ENCODE assay signal across 27 mouse cellular contexts in the genomic region with DNA sequence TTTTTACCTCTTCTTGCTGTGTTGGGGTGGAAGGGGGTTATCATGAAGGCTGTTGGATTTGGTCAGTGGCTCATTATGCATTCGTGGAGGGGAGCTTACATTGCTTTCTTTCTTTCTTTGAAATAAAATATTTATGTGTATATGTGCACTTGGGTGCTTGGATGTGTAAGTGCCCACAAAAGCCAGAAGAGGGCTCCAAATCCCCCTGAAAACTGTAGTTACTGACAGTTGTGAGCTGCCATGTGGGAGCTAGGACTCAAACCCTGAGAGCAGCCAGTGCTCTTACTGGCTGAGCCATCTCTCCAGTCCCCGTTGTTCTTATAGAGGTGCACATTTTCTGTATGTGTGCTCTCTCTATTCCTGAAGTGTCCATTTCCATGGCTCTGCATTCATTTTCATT.
DNase-seq lines count a peak whose midpoint lies in the region; ATAC-seq and TF ChIP-seq lines count a peak whose summit lies in the region.
"Had no signal": no experiment of that assay in that cellular context is flagged by ENCODE, and none has a peak within 500 bp of the region (broad histone marks: within the 10 kb centered on the region; RNA-seq: fewer than 3 reads in every experiment).

No protein-coding gene starts in this region.

- H3K9ac ChIP-seq in lung, embryonic 14.5 days, result no peak overlapping the region
- H3K9ac ChIP-seq: embryonic facial prominence, embryonic 12.5 days; forebrain, embryonic 12.5 days; limb, embryonic 15.5 days; liver, embryonic 14.5 days; lung, embryonic 15.5 days; neural tube, embryonic 15.5 days had no signal

- ATAC-seq in lung, embryonic 14.5 days (ENCODE audit: insufficient read depth), result no peak
- ATAC-seq: CD4-positive, CD25-positive, alpha-beta regulatory T cell, adult 4 months had no signal

- H3K4me3 ChIP-seq in heart, embryonic 10.5 days, result no peak overlapping the region
- H3K4me3 ChIP-seq in lung, embryonic 14.5 days (ENCODE audit: low read depth, low read length), result no peak overlapping the region
- no peak overlapping the region for H3K4me3 ChIP-seq in forebrain, embryonic 10.5 days
- H3K4me3 ChIP-seq: embryonic facial prominence, embryonic 12.5 days; forebrain, embryonic 12.5 days; hindbrain, embryonic 10.5 days; limb, embryonic 15.5 days; lung, embryonic 15.5 days; neural tube, embryonic 15.5 days had no signal

- no peaks in the 10 kb centered on the region for H3K36me3 ChIP-seq in heart, embryonic 10.5 days
- H3K36me3 ChIP-seq in lung, embryonic 14.5 days (ENCODE audit: insufficient read depth), result no peaks in the 10 kb centered on the region
- no peaks in the 10 kb centered on the region for H3K36me3 ChIP-seq in forebrain, embryonic 10.5 days (replicated peaks)
- H3K36me3 ChIP-seq: embryonic facial prominence, embryonic 12.5 days; forebrain, embryonic 12.5 days; G1E; hindbrain, embryonic 10.5 days; limb, embryonic 15.5 days; lung, embryonic 15.5 days; neural tube, embryonic 15.5 days had no signal

- 53% methylated on average over 2 of the region's 2 CpGs for WGBS in heart, embryonic 10.5 days
- 60% methylated on average over 2 of the region's 2 CpGs for WGBS in lung, embryonic 14.5 days
- 54% methylated on average over 2 of the region's 2 CpGs for WGBS in forebrain, embryonic 10.5 days

- TF ChIP-seq CTCF in lung, embryonic 14.5 days (IDR thresholded peaks at IDR 0.05; ENCODE audit: low read depth), result no peak

- no peaks in the 10 kb centered on the region for H3K4me1 ChIP-seq in heart, embryonic 10.5 days
- no peaks in the 10 kb centered on the region for H3K4me1 ChIP-seq in lung, embryonic 14.5 days (ENCODE audit: insufficient read depth)
- H3K4me1 ChIP-seq in forebrain, embryonic 10.5 days, result no peaks in the 10 kb centered on the region
- H3K4me1 ChIP-seq: embryonic facial prominence, embryonic 12.5 days; forebrain, embryonic 12.5 days; hindbrain, embryonic 10.5 days; limb, embryonic 15.5 days; lung, embryonic 15.5 days; neural tube, embryonic 15.5 days had no signal

- H3K27ac ChIP-seq in heart, embryonic 10.5 days, result no peak overlapping the region
- no peak overlapping the region for H3K27ac ChIP-seq in lung, embryonic 14.5 days (ENCODE audit: low read depth)
- no peak overlapping the region for H3K27ac ChIP-seq in forebrain, embryonic 10.5 days
- H3K27ac ChIP-seq: embryonic facial prominence, embryonic 12.5 days; forebrain, embryonic 12.5 days; hindbrain, embryonic 10.5 days; limb, embryonic 15.5 days; liver, embryonic 14.5 days; lung, embryonic 15.5 days; neural tube, embryonic 15.5 days had no signal

- DNase-seq in heart, embryonic 10.5 days (ENCODE audit: low spot score), result peak; percentile 58
- no peak for DNase-seq in heart, postnatal 25 days (ENCODE audit: low spot score)
- peak; percentile 8 for DNase-seq in lung, embryonic 14.5 days
- DNase-seq in lung, postnatal 4 days, result no peak
- peak; percentile 48 for DNase-seq in R1 (ENCODE audit: low read depth, low spot score)
- no peak for DNase-seq in cerebellum, postnatal 10 days
- no peak for DNase-seq in forebrain, embryonic 10.5 days (ENCODE audit: extremely low spot score, low spot score)
- DNase-seq: adrenal gland, postnatal 14 days; cerebellum, adult 11 months; cerebellum, adult 9-11 months; gastrocnemius, postnatal 36 days; kidney, postnatal 4 days; left cerebral cortex, postnatal 4 days; lung, postnatal 36 days; right cerebral cortex, adult 18-20 months; right cerebral cortex, postnatal 4 days; thymus, postnatal 36 days had no signal

- intact Hi-C loops in heart, postnatal 25 days (cut with DNase I), result no loop called here

- H3K27me3 ChIP-seq in heart, embryonic 10.5 days (ENCODE audit: insufficient read depth, poor library complexity, severe bottlenecking), result no peaks in the 10 kb centered on the region
- no peaks in the 10 kb centered on the region for H3K27me3 ChIP-seq in lung, embryonic 14.5 days (ENCODE audit: insufficient read depth, low read length)
- H3K27me3 ChIP-seq in forebrain, embryonic 10.5 days (ENCODE audit: poor library complexity, severe bottlenecking), result no peaks in the 10 kb centered on the region
- H3K27me3 ChIP-seq: embryonic facial prominence, embryonic 12.5 days; forebrain, embryonic 12.5 days; limb, embryonic 15.5 days; lung, embryonic 15.5 days; neural tube, embryonic 15.5 days had no signal

- H3K9me3 ChIP-seq in heart, embryonic 10.5 days, result no peaks in the 10 kb centered on the region
- no peaks in the 10 kb centered on the region for H3K9me3 ChIP-seq in lung, embryonic 14.5 days (ENCODE audit: low read depth, low read length)
- no peaks in the 10 kb centered on the region; the same call in 1 of the 2 replicates for H3K9me3 ChIP-seq in forebrain, embryonic 10.5 days
- H3K9me3 ChIP-seq: forebrain, embryonic 12.5 days; hindbrain, embryonic 10.5 days; limb, embryonic 15.5 days; lung, embryonic 15.5 days; neural tube, embryonic 15.5 days had no signal

- H3K4me2 ChIP-seq in lung, embryonic 14.5 days, result no peak overlapping the region
- H3K4me2 ChIP-seq: embryonic facial prominence, embryonic 12.5 days; forebrain, embryonic 12.5 days; heart, embryonic 11.5 days; limb, embryonic 15.5 days; lung, embryonic 15.5 days; neural tube, embryonic 15.5 days had no signal

Comparison
In these comparisons a context has a peak if more than half of its experiments do, and no peak if none do; other contexts are left out.
1. DNase-seq: peak in heart, embryonic 10.5 days (single experiment), lung, embryonic 14.5 days (single experiment) and R1 (single experiment); none in heart, postnatal 25 days (single experiment), lung, postnatal 4 days (0 of 2), cerebellum, postnatal 10 days (0 of 2) and forebrain, embryonic 10.5 days (single experiment).